ENCODE assay signal across 17 mouse cellular contexts in the genomic region with DNA sequence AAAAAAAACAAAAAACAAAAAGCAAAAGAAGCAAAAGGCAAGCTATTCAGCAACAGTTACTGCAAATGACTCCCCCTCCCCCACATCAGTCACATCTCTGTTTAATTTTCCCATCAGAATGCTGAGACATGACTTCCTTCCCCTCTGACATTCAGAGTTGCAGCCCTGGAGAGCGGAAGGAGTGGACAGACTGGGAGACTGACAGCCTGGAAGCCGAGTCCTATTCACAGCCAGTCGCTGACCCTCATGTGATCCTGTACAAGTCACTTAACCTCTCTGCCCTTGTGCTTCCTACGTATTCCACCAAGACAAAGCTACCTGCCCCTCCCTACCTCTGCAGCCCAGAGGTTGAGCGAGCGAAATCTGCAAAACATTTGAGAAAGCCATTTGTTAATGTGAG.
DNase-seq lines count a peak whose midpoint lies in the region; ATAC-seq and TF ChIP-seq lines count a peak whose summit lies in the region.
"Had no signal": no experiment of that assay in that cellular context is flagged by ENCODE, and none has a peak within 500 bp of the region (broad histone marks: within the 10 kb centered on the region; RNA-seq: fewer than 3 reads in every experiment).

No protein-coding gene starts in this region.

- no peaks in the 10 kb centered on the region for H3K9me3 ChIP-seq in lung, embryonic 14.5 days (ENCODE audit: low read depth, low read length)
- H3K9me3 ChIP-seq: limb, embryonic 15.5 days; lung, embryonic 15.5 days had no signal

- H3K4me3 ChIP-seq in lung, embryonic 14.5 days (ENCODE audit: low read depth, low read length): no peak overlapping the region
- no peak overlapping the region for H3K4me3 ChIP-seq in lung, adult 2 months (replicated peaks; ENCODE audit: extremely low read depth, low read depth, low read length)
- H3K4me3 ChIP-seq: erythroblast, embryonic 14.5 days; limb, embryonic 15.5 days; lung, embryonic 15.5 days had no signal

- 27% methylated on average over 6 of the region's 6 CpGs for WGBS in lung, embryonic 14.5 days
- WGBS in lung, adult 2 months: 21% methylated on average over 6 of the region's 6 CpGs

- intact Hi-C loops in heart, postnatal 14 days (cut with DNase I): no loop called here

- H3K4me2 ChIP-seq in lung, embryonic 14.5 days: no peak overlapping the region
- H3K4me2 ChIP-seq: limb, embryonic 15.5 days; lung, embryonic 15.5 days had no signal

- H3K9ac ChIP-seq in lung, embryonic 14.5 days: no peak overlapping the region
- H3K9ac ChIP-seq: limb, embryonic 15.5 days; lung, embryonic 15.5 days had no signal

- TF ChIP-seq CTCF in lung, embryonic 14.5 days (IDR thresholded peaks at IDR 0.05; ENCODE audit: low read depth): no peak
- TF ChIP-seq CTCF in lung, adult 2 months (IDR thresholded peaks at IDR 0.05; ENCODE audit: insufficient read depth, low read length): no peak

- TF ChIP-seq POLR2A in lung, adult 2 months (IDR thresholded peaks at IDR 0.05; ENCODE audit: borderline replicate concordance, extremely low read depth, low read depth, low read length): no peak

- no peaks in the 10 kb centered on the region for H3K27me3 ChIP-seq in lung, embryonic 14.5 days (ENCODE audit: insufficient read depth, low read length)
- H3K27me3 ChIP-seq: CH12.LX; lung, embryonic 15.5 days had no signal

- DNase-seq in heart, adult 11 months: peak; percentile 55
- no peak for DNase-seq in heart, postnatal 14 days
- peak; percentile 55 for DNase-seq in lung, embryonic 14.5 days
- DNase-seq in lung, adult 2 months: no peak
- DNase-seq in embryo, embryonic 10.5 days (ENCODE audit: low spot score): peak; percentile 56
- peak; percentile 10 for DNase-seq in lung, postnatal 25 days (ENCODE audit: low spot score)
- DNase-seq: cerebellum, adult 9-11 months; heart, adult 18-20 months; layer of hippocampus, postnatal 36 days; right cerebral cortex, adult 18-20 months had no signal

- no peaks in the 10 kb centered on the region for H3K36me3 ChIP-seq in lung, embryonic 14.5 days (ENCODE audit: insufficient read depth)
- H3K36me3 ChIP-seq: limb, embryonic 15.5 days; lung, embryonic 15.5 days had no signal

- ATAC-seq in lung, embryonic 14.5 days (ENCODE audit: insufficient read depth): peak; percentile 38; the same call in 1 of the 2 replicates
- ATAC-seq in CD4-positive, CD25-positive, alpha-beta regulatory T cell, adult 4 months: no peak
- ATAC-seq in cerebellum, adult (ENCODE audit: insufficient number of reproducible peaks, low FRiP score, low TSS enrichment): no peak
- ATAC-seq: midbrain, embryonic 16.5 days had no signal

- H3K4me1 ChIP-seq in lung, embryonic 14.5 days (ENCODE audit: insufficient read depth): 0 out of 2 replicates have a peak, but pooled peaks cover 7% of the 10 kb centered on the region
- H3K4me1 ChIP-seq in lung, adult 2 months (ENCODE audit: control insufficient read depth, insufficient read depth, low read length): no peaks in the 10 kb centered on the region

- H3K27ac ChIP-seq in lung, embryonic 14.5 days (ENCODE audit: low read depth): no peak overlapping the region
- H3K27ac ChIP-seq: limb, embryonic 15.5 days; lung, embryonic 15.5 days had no signal

Comparison
In these comparisons a context has a peak if more than half of its experiments do, and no peak if none do; other contexts are left out.
1. DNase-seq: peak in heart, adult 11 months (single experiment), lung, embryonic 14.5 days (single experiment), embryo, embryonic 10.5 days (single experiment) and lung, postnatal 25 days (single experiment); none in heart, postnatal 14 days (0 of 2) and lung, adult 2 months (single experiment).